Mouse (Mus musculus): ENCODE data around the gene Sh2d1b2. TPM values are rescaled to one million over a fixed set of nuclear protein-coding genes. Genes with fewer than 3 reads are reported as not detected.

Gene Sh2d1b2
- total RNA-seq, 1 experiment, result not detected

Other genes with a start within 250 kb of the Sh2d1b2 start
- gene Ddr2, start 122.0 kb upstream of the Sh2d1b2 start, total RNA-seq (2012; rRNA removed), result 5.4 and 6.8 TPM in 2 replicates
- 21.1 and 22.2 TPM in 2 replicates for gene Uap1, start 57.8 kb upstream of the Sh2d1b2 start, total RNA-seq (2012; rRNA removed)
- gene Uhmk1, start 17.4 kb upstream of the Sh2d1b2 start, total RNA-seq (2012; rRNA removed), result 12.4 and 18.8 TPM in 2 replicates
- gene Sh2d1b1, start 44.6 kb downstream of the Sh2d1b2 start, total RNA-seq (2012; rRNA removed), result 0.09 TPM in 1 of 2 replicates, not detected in the other
- gene Gm7694, start 73.6 kb downstream of the Sh2d1b2 start, total RNA-seq (2012; rRNA removed), result 0.18 and 0.26 TPM in 2 replicates
- gene Spata46, start 76.1 kb downstream of the Sh2d1b2 start, total RNA-seq (2012; rRNA removed), result not detected in 2 replicates

Data from ES-E14 (cell line).